Comparison of ENCODE assay signal across 24 mouse cellular contexts in genomic region chr4:116862023-116862422, GRCm38 (mm10).
"Had no signal": no experiment of that assay in that cellular context is flagged by ENCODE, and none has a peak within 500 bp of the region (broad histone marks: within the 10 kb centered on the region; RNA-seq: fewer than 3 reads in every experiment).

No protein-coding gene starts in this region.

- ATAC-seq: hindbrain, postnatal 0 days; liver, embryonic 12.5 days had no signal

- H3K4me3 ChIP-seq: heart, embryonic 13.5 days; heart, embryonic 15.5 days; hindbrain, embryonic 13.5 days; hindbrain, embryonic 15.5 days; kidney, embryonic 15.5 days; limb, embryonic 13.5 days; limb, embryonic 15.5 days; liver, embryonic 12.5 days had no signal

- H3K27me3 ChIP-seq: heart, embryonic 13.5 days; hindbrain, embryonic 13.5 days; hindbrain, embryonic 15.5 days; kidney, embryonic 15.5 days; limb, embryonic 13.5 days; limb, embryonic 15.5 days had no signal

- H3K27ac ChIP-seq: heart, embryonic 13.5 days; heart, embryonic 15.5 days; hindbrain, embryonic 13.5 days; hindbrain, embryonic 15.5 days; hindbrain, postnatal 0 days; kidney, embryonic 15.5 days; kidney, postnatal 0 days; limb, embryonic 13.5 days; limb, embryonic 15.5 days; liver, embryonic 12.5 days; liver, embryonic 14.5 days had no signal

- H3K9me3 ChIP-seq: heart, embryonic 13.5 days; heart, embryonic 15.5 days; hindbrain, embryonic 13.5 days; hindbrain, embryonic 15.5 days; kidney, embryonic 15.5 days; limb, embryonic 13.5 days; limb, embryonic 15.5 days; liver, embryonic 12.5 days had no signal

- H3K4me2 ChIP-seq: heart, embryonic 11.5 days; heart, embryonic 13.5 days; heart, embryonic 15.5 days; hindbrain, embryonic 13.5 days; hindbrain, embryonic 15.5 days; kidney, embryonic 15.5 days; limb, embryonic 13.5 days; limb, embryonic 15.5 days; liver, embryonic 12.5 days had no signal

- H3K4me1 ChIP-seq: heart, embryonic 13.5 days; heart, embryonic 15.5 days; hindbrain, embryonic 13.5 days; hindbrain, embryonic 15.5 days; kidney, embryonic 15.5 days; limb, embryonic 13.5 days; limb, embryonic 15.5 days; liver, embryonic 12.5 days had no signal

- DNase-seq: gastrocnemius, postnatal 14 days; gastrocnemius, postnatal 36 days; heart, adult 18-20 months; heart, postnatal 14 days; heart, postnatal 36 days; kidney, adult 11 months; kidney, adult 2 months; kidney, adult 9 months; kidney, postnatal 14 days; kidney, postnatal 36 days; layer of hippocampus, postnatal 36 days; left cerebral cortex, postnatal 4 days had no signal

- H3K36me3 ChIP-seq: heart, embryonic 13.5 days; heart, embryonic 15.5 days; hindbrain, embryonic 13.5 days; hindbrain, embryonic 15.5 days; kidney, embryonic 15.5 days; limb, embryonic 13.5 days; limb, embryonic 15.5 days; liver, embryonic 12.5 days had no signal

- H3K9ac ChIP-seq: heart, embryonic 13.5 days; heart, embryonic 15.5 days; hindbrain, embryonic 13.5 days; hindbrain, embryonic 15.5 days; kidney, embryonic 15.5 days; limb, embryonic 13.5 days; limb, embryonic 15.5 days; liver, embryonic 12.5 days; liver, embryonic 14.5 days had no signal
